Mouse (Mus musculus) gastrocnemius, adult 8-10 months (tissue): Measurements from ENCODE around the gene Gulp1. TPM values are rescaled to one million over a fixed set of nuclear protein-coding genes. Genes with fewer than 3 reads are reported as not detected.

Experiments used
- DNase-seq, 2 experiments: peaks; one replicate each; pipeline ENCODE4 v3.0.0; 2022; ENCODE audit warnings: low spot score in 2 of 2
- total RNA-seq, 4 experiments: library from RNA; stranded (reverse); gene quantifications; 2 replicates each; pipeline ENCODE4 v1.2.4; 2022

Gene Gulp1
- total RNA-seq, 4 experiments from 2014 or later, result 1.7 to 3.1 (median 1.9) TPM

GRCm38 (mm10) chr1:44720785-44721410 lies 169.6 kb downstream of the Gulp1 start:
- no peak for DNase-seq

- DNase-seq, result no peak
Measured at GRCm38 (mm10) chr1:44741256-44741655, 189.9 kb downstream of the Gulp1 start.

GRCm38 (mm10) chr1:44745711-44746110 lies 194.4 kb downstream of the Gulp1 start:
- no peak for DNase-seq

GRCm38 (mm10) chr1:44750731-44751730 lies 199.7 kb downstream of the Gulp1 start:
- DNase-seq, result no peak

- no peak for DNase-seq
Measured at GRCm38 (mm10) chr1:44778251-44778650, 226.9 kb downstream of the Gulp1 start.

GRCm38 (mm10) chr1:44803594-44804372 lies 252.5 kb downstream of the Gulp1 start:
- DNase-seq, result peak in 1 of 2 experiments; percentile 3

- no peak for DNase-seq
Measured at GRCm38 (mm10) chr1:44806368-44806767, 255.1 kb downstream of the Gulp1 start.

GRCm38 (mm10) chr1:44810336-44810735 lies 259.0 kb downstream of the Gulp1 start:
- DNase-seq, result no peak

- DNase-seq, result no peak
Measured at GRCm38 (mm10) chr1:44833934-44834333, 282.6 kb downstream of the Gulp1 start.
